Mouse (Mus musculus): ENCODE results near the gene Plpp6.

Plpp6 gene

DNA sequence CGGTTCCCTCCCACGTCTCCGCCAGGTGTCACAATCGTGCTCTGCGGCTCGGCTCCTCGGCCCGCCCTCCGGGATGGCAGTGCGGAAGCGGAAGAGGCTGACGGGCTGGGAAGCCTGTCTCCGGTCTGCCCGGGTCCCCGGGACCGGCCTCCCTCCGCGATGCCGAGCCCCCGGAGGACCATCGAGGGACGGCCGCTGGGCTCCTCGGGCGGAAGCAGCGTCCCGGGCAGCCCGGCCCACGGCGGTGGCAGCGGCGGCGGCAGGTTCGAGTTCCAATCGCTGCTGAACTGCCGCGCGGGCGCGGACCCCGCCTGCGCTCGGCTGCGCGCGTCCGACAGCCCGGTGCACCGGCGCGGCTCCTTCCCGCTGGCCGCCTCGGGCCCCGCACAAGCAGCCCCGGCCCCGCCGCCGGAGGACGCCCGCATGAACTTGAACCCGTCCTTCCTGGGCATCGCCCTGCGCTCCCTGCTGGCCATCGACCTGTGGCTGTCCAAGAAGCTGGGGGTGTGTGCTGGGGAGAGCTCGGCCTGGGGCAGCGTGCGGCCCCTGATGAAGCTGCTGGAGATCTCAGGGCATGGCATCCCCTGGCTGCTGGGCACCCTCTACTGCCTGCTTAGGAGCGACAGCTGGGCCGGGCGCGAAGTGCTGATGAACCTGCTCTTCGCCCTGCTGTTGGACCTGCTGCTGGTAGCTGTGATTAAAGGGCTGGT, at the start of gene Plpp6:
Plpp6 (plus strand) TSS at position 112 of the 710 bp plus-strand sequence.
- DNase-seq (ENCODE audit: low spot score in 2 of 2): peak; percentile 73 to 78

DNA sequence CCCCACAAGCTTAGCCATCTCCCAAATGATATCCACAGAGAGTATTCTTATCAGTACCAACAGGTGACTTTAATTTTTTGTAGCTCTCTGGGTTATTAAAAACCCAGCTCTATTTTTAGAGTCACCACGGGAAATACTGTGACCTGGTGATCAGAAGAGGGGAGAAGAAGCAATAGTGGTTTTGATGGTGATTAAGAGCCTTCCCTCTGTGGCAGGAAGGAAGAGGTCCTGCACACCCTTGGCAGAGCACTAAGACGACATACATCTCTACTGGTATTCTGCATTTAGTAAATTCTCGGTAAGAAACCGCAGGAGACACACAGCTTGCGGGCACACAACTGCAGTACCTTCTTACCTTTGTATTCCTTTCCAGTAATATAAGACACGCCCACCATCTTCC, 49.2 kb upstream of the Plpp6 start:
- no peak for DNase-seq (ENCODE audit: low spot score in 2 of 2)

DNA sequence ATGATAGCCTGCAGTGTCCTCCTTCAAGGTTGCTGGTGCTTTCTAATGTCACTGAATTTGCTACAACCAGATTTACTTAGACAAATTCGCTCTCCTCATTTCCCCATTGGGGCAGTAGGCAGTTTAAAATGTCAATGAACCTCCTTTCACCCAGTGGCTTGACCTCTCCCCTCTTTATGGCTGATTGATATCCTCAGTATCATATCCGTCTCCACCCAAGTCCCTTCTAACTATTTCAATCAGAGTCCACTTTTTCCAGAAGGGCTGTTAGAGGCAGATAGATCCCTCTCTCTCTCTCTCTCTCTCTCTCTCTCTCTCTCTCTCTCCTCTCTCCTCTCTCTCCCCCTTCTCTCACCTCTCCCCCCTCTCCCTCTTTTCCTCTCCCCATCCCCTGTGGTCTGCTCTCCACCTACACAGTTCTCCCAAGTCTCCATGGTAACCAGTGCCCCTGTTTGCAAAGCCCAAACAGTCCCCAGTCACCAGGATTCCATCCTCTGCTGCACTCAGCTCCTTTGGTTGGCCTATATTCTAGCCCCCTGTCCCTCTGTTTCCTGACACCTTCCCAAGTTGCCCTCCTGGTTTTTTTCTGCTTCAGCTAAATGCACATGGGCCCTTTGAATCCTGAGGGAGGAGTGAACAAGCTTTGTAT, 48.0 kb upstream of the Plpp6 start:
- no peak for DNase-seq (ENCODE audit: low spot score in 2 of 2)

DNA sequence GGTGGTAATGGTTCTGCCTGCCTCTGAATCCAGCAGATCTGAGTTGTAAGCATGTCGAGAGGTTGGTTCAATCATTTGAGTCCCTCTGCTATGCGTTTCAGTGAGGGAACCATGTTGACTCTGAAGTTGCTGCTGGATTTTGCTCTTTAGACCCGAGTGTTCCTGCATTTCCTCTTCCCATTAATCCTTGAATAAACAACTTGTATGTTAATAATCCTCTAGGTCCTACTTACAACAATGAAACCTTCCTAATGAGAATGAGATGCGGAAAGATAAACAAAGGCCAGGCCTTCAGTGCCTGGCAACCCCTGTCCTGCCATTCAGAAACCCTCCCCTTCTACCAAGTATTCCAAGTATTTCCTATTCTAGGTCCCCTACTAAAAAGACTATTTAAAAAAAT, 47.3 kb upstream of the Plpp6 start:
- DNase-seq (ENCODE audit: low spot score in 2 of 2): no peak

DNA sequence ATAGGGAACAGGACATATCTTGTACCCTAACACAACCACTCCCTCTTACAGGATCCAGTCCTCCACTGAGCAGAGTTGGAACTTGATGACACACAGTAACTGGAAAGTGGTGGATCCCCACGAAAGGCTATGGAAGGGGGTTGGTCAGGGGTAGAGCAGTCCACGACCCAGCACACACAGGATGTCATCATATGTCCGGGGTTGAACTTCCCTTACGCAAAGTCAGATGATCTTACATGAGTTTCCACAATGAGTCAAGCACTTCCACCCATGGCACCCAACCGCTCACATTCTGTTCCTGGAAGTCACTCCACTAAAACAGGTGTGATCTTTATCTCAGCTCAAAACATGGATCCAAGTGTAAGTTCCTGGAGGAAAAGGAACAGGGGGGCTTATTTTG, 45.9 kb upstream of the Plpp6 start:
- DNase-seq (ENCODE audit: low spot score in 2 of 2): no peak

DNA sequence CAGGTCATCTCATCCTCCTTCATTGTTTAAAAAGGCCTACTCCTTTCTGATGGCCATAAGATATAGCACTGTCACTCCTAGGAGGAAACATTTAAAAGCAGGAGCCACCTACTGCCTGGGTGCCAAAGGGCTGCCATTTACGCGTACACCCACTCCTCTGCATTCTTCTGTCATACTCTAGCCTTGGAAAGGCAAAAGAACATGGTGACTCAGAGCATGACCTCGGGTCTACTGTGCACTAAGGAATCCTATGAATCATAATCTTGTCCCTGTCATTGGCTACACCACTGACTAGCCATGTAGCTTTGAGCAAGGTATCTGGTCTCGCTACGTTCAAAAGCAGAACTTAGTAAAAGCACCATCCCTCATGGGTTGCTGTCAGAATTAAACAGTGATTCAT, 37.4 kb upstream of the Plpp6 start:
- DNase-seq (ENCODE audit: low spot score in 2 of 2): no peak

DNA sequence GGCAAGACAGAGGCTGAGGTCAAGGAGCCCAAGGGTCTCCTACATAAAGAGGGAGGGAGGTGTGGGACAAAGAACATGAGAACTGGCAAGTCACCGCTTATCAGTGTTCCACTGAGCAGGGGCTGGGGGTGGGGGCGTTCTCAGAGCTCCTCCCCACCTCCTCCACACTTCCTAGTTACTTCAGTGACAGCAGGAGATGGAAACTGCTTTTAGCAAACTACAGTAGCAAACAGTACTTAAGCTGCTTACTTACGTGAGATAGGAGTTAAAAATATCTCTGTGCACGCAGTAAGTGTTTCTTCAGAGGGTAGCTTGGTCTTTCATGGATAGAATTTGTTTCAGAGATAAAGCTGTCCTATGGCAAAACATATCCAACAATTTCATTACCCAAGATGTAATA, 36.4 kb upstream of the Plpp6 start:
- DNase-seq (ENCODE audit: low spot score in 2 of 2): peak in 1 of 2 experiments; percentile 26

DNA sequence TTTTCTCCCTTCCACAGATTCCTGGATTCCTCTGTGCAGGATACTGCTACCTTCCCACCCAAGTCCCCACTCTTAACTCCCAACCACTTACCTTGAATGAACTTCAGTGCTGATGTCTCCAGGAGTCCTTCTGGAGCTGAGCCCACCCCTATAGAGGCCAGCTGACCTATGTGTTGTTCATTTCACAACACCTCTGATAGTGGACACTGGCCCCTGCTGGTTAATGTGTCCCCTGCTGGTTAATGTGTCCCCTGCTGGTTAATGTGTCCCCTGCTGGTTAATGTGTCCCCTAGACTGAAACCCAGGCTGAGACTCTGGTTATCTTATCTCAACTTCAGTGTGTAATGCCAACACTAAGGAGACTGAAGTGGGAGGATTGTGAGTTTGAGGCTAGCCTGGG, 34.7 kb upstream of the Plpp6 start:
- no peak for DNase-seq (ENCODE audit: low spot score in 2 of 2)

DNA sequence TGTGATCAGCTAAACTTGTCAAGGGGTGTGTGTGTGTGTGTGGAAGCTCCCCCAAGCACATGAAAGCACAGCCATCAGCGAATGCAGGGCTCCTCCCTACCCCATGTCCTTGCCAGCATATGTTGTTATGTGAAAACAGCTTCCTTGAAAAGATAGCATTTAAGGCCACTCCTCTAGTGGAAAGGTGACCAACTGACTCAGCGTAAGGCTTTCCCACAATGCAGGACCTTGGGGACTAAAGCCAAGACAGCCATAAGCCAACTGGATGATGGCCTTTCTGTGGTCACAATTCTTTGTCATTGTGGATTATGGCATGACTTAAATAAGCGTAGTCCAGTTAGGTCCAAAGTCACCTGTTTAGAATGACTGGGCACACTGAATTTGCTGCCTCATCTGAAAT, 28.9 kb upstream of the Plpp6 start:
- DNase-seq (ENCODE audit: low spot score in 2 of 2): no peak

DNA sequence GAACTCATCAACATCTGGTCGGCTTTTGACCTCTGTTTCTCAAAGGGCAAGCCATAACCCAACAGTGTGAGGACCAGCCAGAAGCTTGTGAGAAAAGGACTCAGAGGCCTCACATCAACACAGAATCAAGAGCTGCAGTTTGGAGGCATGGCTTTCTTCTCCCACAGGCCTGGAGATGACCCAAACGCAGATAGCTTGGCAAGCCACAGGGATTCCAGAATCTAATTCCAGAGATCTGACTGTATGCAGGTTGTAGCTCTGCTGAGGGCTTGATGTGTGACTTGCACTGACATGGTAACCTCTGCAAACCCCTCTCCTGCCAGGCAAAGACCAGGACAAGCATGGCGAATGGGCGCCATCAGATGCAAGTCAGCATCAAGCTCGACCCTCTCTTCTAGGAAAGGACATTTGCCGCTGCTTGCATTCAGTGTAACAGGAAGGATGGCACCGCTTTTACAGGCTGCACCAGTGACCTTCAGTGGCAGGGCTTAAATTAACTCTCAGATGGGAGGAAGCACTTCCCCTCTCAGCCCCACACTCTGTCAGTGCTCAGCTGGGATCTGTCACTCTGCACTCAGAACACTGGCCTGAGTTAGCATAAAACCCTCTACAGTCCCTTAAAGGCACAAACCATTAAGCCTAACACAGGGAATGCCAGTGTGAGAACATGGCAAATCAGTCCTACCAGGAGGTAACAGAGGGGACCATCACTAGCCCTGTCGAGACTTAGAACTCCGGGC, 23.4 kb upstream of the Plpp6 start:
- DNase-seq (ENCODE audit: low spot score in 2 of 2): no peak

DNA sequence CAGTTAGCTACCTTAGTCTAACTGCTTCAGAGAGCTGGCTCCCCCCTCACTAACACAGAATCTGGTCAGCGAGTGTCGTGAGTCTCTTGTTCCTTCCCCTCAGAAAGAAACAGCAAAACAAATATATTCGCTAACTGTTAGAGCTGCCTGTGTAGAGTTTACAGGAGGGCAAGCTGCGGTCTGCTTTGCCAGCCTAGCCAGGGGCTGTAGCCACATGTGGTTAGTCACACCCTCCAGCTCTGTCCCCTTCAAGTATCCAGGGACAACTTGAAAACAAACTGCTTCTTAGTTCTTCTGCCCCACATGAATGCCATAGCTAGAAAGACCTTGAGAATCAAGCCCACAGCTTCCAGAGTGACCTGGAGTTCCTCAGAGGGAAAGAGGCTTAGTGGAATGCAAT, 22.5 kb upstream of the Plpp6 start:
- no peak for DNase-seq (ENCODE audit: low spot score in 2 of 2)

DNA sequence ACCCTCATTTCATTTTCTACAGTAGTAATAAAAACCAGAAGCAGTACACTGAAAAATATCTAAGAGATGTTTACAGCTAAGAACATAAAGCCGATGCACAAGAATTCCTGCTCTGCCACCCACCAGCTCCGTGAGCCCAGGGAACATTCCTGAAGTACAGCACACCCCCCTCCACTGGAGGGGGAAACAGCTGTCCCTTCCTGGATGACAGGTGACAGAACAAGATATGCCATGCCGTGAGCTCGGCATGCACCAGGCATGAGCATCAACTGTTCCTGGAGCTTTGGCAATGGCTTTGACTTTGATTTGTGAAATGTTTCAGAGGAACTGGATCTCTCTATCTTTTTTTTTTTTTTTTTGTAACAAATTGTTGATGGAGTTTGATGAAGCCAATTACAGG, 17.0 kb upstream of the Plpp6 start:
- DNase-seq (ENCODE audit: low spot score in 2 of 2): peak in 1 of 2 experiments; percentile 20

DNA sequence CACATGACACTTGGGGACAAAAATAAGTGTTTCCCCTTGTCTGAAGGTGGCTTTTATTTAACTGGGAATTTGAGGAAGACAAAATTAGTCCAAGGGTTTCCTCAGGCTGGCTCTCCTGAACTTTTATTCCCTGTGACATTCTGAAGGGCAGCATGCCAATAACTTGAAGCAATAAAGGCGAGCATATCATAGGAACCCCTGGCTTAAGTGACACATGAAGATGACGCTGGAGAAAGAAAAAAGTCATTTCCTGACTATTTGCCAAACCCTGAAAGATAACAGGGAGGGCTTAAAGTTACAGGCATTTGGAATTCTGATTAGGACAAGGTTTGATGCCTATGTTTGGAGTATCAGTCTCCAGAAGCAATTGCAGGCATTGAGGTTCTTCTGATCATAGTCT, 16.4 kb upstream of the Plpp6 start:
- no peak for DNase-seq (ENCODE audit: low spot score in 2 of 2)

DNA sequence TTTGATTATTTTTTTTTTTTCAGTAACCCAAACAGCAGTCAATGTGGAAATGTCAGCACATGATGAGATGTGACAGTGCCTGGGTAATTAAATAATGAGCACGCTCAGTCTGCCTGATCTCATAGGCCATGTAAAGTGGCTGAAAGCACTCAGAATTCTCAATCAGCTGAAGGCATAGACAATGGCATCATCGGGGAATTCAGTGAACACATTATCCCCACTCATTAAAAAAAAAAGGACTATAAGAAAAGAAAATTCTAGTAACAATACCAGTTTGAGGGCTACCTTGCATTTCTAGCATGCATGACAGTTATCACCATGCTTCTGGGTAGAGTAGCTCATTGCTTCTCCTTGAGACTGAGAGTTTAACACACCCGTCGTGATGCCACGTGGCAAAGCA, 12.5 kb upstream of the Plpp6 start:
- no peak for DNase-seq (ENCODE audit: low spot score in 2 of 2)

DNA sequence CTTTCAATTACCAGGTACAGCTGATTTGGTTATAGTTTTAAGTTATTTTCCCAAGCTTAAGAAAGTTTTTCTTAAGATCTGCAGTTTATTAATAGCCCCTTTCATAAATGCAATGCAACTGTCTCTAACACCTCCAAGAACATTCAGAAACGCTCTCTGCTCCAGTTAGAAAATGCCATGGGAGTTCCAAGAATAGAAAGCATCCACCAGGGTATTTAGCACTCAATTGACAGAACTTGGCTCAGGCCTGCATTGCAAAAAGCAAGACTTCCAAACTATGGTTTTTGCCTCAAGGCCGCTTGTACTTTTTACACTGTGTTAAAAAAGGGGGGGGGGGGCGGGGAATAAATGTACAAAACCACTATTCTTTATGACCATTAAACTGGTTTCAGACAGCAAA, 640 bp upstream of the Plpp6 start:
- DNase-seq (ENCODE audit: low spot score in 2 of 2): peak; percentile 18 to 43

DNA sequence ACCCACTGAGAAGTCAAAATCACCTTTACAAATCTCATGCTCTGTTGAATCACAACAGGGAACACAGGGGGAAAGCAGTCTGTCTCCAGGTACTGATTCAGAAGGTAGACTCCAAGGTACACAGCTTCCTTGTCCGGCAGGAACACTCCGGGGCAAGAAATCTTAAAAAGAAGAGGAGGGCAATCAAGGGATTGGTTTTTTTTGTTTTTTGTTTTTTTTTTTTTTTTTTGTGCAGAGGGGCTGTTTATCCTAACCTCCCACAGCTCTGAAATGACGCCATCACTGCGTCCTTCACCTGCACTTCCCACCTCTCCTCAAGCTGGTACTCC, 276 bp upstream of the Plpp6 start:
- DNase-seq (ENCODE audit: low spot score in 2 of 2): no peak

DNA sequence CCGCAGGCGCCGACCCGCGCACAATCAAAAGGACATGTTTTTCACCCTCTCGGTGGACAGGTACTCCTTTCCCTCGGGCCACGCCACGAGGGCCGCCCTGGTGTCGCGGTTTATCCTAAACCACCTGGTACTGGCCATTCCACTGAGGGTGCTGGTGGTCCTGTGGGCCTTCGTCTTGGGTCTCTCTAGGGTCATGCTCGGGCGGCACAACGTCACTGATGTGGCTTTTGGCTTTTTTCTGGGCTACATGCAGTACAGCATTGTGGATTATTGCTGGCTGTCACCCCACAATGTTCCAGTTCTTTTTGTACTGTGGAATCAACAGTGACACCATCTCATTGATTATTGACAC, 775 bp downstream of the Plpp6 start:
- no peak for DNase-seq (ENCODE audit: low spot score in 2 of 2)

DNA sequence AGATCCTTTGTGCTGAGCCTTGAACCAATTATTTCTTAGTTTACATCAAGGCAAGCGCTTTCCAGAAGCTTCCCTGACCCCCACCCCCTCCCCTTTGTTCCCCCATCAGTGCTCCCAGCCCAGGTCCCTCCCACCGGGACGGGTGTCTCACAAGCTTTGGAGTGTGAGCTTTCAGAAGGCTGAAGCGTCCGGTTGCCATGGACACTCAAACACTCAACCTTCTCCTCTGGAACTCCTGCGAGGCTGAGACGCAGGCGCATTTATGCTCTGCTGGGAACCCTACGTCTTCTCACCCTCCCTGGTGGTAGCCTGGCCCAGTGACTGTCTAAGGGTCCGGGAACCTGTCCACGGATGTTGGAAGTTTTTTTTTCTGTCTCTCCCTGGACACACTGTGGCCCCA, 3.9 kb downstream of the Plpp6 start, which contains the start of gene 4430402I18Rik:
4430402I18Rik (minus strand) TSS at position 149 of the 400 bp plus-strand sequence.
- peak; percentile 30 to 37 for DNase-seq (ENCODE audit: low spot score in 2 of 2)

DNA sequence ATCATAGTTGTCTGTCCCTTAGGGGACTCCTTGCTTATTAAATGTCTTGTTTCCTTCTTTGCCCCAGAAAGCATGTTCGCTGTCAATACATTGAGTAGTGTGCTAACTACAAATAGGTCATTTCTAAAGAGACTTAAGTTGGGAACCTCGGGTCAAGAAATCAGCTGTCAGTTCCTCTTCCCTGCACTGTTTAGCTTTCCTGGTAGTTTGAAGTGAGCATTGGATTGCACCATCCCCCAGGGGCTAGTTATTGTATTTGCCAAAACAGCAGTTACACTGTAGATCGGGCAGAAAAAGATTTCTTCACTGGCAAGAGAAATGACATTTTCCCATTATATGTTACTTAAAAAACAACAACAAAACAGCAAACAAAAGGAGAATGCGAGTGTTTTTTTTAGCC, 4.4 kb downstream of the Plpp6 start:
- no peak for DNase-seq (ENCODE audit: low spot score in 2 of 2)

DNA sequence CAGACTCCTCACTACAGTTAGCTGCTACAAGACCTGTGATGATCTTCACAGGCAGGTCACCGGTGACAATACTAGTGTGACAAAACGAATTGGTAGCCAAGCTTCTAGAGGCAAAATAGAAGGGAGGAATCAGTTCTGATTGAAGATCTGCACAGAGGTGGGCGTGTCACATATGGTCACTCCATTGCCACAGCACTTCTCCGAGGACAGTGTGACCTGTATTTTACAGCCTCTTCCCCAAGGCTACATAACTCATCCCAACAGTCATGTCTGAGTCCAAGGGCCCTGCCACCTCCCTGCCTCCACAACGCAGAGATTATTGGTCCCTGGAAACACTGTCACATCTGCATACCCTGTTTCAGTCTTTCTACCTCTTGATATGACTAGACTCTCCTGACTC, 5.5 kb downstream of the Plpp6 start:
- no peak for DNase-seq (ENCODE audit: low spot score in 2 of 2)

DNA sequence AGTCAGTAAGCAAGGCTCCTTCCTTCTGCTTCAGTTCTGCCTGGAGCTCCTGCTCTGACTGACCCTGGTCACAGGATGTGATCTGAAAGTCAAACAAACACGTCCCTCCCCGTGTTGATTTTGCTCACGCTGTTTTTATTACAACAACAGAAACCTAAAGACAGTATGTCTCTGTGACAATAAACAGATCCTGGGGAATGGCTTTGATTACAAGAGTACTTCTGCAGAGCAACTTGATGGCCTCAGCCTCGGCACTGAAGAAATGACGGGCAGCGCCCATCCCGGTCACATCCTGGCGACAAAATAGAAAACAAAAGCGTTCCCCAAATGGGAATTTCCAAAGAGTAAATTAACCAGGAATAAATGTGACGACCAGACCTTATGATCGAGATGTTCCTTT, 6.5 kb downstream of the Plpp6 start:
- DNase-seq (ENCODE audit: low spot score in 2 of 2): no peak

DNA sequence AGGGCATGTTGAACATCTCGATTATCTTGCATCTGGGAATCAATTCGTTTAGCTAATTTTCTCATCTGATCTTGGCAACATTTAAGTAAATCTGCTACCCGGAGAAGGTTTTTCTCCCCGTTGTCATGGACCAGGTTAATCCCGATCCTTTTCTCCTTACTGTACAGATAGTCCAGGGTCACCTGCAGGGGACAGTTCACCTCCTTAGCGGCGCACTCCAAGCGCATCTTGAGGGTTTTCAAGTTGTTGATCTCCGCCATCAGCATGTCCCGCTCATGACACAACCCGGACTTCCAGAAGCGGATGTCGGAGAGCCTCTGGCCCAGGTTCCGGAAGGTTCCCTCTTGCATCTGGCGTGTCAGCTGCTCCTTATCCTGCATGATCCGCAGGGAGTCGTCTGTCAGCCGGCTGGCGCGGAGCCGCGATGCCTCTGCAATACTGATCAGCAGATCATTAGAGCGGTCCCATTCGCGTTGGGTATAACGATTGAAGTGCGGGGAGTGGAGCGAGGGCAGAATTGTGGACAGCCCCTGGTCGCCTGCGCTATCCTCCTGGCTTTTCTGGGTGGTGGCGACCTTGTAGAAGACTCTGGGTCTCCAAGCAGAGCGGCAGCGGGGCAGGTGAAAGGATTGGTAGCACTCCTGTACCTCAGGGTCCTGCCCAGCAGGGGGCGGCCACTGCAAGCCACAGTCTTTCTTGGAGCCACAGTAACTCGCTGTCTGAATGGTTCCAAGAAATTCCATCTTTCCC, 11.3 kb downstream of the Plpp6 start:
- peak; percentile 70 to 85 for DNase-seq (ENCODE audit: low spot score in 2 of 2)
